Mouse (Mus musculus): Measurements from ENCODE around the gene Rpusd3. TPM values are rescaled to one million over a fixed set of nuclear protein-coding genes. Genes with fewer than 3 reads are reported as not detected.

The Rpusd3 gene
- 1 to 10 TPM; 6.3 to 8.5 TPM for total RNA-seq (2021)
- long read RNA-seq, experiment 1, partial matches to known transcripts = 0 of 3 reads
- long read RNA-seq, experiment 1, other reads (novel, unspliced or antisense) = 1 of 3 reads
- long read RNA-seq, experiment 2, transcript Rpusd3-202 (9 exons, 1,269 nt) = major isoform, 11 of 12 reads
- long read RNA-seq, experiment 2, partial matches to known transcripts = 0 of 12 reads
- long read RNA-seq, experiment 2, other reads (novel, unspliced or antisense) = 1 of 12 reads

DNA sequence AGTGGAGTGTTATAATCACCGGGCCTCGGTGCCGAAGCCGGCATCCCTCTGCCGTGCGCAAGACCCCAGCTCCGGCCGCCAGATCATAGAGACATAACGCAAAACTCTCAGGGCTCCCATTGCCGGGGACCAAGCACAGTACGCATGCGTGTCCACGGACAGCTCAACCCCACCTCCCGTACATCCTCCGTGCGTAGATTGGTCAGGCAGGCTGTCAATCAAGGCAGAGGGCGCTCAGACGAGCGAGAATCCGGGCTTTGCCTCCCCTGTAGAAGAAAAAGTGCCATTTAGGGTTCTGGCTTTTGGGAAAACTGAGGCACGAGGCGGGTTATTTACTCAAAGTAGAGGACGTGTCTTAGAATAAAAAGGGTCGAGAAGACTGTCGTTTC is at the start of gene Rpusd3:
Rpusd3 (minus strand) TSS at position 142 of the 389 bp plus-strand sequence.
- DNase-seq (ENCODE audit: low spot score in 2 of 2) = peak; percentile 99

DNA sequence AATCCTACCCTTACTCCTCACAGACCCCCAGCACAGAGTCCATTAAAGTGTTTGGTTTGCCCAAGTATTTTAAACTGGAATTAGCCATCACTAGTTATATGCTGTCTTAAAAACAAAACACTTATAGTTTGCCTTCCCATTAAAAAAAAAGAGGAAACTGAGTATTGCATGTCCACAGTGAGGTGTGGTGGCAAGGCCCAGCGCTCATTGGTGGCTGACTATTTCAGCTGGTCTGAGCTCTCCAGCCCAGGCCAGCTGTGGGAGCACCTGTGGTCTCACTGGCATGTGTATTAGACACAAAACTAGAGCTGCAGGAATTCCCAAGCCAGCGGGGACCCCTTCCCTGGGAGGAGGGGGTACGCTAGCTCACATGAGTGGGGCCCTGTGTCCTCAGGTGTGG is 49.4 kb upstream of the Rpusd3 start:
- DNase-seq (ENCODE audit: low spot score in 2 of 2) = no peak

DNA sequence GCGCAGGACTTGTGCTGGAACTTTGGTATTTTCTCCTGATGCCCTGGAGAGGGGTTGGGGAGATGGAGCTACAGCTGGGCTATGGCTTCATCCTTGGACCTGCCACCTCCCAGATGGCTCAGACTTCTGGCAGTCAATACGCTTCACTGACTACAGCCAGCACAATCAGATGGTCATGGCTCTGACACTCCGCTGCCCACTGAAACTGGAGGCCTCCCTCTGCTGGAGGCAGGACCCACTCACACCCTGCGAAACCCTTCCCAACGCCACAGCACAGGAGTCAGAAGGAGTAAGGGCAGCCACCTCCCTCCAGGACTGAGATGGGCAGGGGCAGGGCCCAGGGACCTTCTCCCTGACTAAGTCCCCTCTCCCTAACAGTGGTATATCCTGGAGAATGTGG is 46.5 kb upstream of the Rpusd3 start:
- DNase-seq (ENCODE audit: low spot score in 2 of 2) = no peak

DNA sequence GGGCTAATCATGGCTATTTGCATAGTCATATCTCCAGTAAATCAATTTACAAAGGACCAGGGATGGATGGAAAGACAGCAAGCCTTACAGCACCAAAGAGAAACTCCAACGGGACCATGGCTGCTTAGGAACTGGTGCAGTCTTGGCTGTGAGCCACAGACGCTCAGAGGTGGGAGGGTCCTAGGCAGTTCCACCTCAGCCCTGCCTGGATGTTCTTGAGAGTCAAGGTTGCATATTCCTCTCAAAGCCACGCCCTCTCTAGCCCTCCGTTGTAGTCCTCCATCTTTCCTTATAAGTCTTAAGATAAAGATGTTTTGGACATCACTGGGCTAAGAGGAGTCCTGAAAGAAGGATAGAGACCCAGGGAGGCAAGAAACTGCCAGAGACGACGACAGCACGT is 44.9 kb upstream of the Rpusd3 start:
- no peak for DNase-seq (ENCODE audit: low spot score in 2 of 2)

DNA sequence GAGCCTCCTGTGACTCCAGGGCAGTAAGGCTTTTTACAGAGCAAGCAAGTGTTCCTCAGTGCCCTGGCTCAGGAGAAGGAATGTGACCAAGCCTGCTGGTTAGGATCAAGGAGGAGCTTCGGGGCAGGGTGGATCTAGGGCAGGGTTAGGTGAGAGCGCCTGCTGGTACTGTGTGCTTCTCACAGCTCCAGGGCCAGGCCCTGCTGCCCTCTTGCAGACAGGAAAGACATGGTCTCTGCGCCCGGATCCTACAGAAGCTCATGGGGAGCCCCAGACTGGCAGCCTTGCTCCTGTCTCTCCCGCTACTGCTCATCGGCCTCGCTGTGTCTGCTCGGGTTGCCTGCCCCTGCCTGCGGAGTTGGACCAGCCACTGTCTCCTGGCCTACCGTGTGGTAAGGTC is 39.5 kb upstream of the Rpusd3 start:
- no peak for DNase-seq (ENCODE audit: low spot score in 2 of 2)

DNA sequence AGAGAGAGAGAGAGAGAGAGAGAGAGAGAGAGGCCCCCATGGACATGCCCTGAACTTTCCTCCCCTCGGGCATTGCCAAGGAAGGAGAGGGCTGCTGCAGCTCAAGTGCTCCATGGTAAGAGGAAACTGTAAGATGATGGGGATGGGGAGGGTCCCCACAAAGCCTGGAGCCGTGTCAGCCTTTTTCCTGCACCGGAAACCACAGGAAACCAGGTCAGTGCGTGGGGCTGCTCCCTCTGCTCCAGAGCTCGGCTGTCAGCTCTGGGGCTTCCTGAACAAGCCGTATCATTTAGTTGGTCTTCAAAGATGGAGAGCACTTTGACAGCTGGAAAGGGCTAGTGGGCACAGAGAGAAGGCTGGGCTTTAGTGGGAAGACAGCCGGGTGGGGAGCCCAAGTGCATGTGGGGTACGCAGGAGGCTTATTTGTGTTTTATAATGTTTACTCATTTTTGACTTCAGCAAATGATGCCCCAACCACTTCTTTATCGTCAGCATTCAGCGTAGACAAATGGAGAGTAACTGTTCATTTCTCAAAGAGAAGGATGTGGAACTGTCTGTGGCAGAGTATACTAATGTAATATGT is 38.9 kb upstream of the Rpusd3 start, which contains the start of gene Il17re:
Il17re (plus strand) TSS at position 533 of the 583 bp plus-strand sequence.
- no peak for DNase-seq (ENCODE audit: low spot score in 2 of 2)

DNA sequence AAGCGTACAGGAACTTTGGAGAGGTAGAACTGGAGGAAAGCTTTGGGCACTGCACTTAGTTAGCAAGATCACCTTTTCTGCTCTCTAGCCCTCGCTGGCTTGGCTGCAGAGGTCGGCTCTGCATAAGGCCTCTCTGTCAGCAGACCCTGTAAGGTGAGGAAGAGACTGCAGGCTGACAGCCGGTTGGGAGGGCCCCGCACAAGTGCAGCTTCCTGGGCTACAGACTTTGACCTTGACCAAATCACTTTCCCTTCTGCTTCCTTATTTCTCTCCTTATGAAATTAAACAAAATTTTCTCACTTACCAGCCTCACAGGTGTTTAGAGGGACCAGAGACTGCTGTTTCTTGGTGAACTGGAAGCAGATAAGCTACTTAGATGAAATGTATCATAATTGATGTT is 35.9 kb upstream of the Rpusd3 start:
- DNase-seq (ENCODE audit: low spot score in 2 of 2) = no peak

DNA sequence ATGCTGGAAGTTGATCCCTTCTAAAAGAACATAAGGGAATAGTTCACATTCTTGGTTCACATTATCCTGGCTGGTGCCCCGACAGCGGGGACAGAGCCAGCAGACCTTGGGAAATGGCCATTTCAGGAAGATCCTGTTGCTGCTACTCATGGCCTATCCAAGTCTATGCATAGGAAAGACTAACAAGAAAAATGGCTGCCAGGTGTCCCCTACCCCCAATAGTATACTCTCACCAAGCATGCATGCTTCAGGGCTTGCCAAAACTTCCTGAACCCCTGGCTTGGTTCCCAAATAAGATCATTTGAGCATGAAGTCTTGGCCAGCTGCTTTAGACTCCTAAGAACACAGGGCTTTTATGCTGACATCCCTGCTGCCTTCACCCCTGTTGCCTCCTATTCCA is 32.7 kb upstream of the Rpusd3 start:
- no peak for DNase-seq (ENCODE audit: low spot score in 2 of 2)

DNA sequence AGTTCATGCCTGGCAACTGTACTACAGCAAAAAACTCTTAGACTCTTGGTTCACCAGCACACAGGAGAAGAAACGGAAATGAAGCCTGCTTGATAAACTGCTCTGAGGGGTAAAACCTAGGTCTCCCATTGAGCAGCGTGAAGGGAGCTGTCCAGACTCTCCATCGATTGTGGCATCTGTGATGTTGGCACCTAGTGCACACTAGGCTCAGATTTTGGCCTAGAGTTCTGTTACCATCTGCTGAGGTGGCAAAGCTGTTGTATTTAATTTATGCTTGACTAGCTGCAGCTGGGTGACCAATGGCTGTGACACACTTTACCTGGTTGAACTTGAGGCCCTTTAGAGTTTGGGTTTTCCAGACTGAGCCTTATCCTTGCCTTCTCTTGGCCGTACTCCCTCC is 28.5 kb upstream of the Rpusd3 start:
- no peak for DNase-seq (ENCODE audit: low spot score in 2 of 2)

DNA sequence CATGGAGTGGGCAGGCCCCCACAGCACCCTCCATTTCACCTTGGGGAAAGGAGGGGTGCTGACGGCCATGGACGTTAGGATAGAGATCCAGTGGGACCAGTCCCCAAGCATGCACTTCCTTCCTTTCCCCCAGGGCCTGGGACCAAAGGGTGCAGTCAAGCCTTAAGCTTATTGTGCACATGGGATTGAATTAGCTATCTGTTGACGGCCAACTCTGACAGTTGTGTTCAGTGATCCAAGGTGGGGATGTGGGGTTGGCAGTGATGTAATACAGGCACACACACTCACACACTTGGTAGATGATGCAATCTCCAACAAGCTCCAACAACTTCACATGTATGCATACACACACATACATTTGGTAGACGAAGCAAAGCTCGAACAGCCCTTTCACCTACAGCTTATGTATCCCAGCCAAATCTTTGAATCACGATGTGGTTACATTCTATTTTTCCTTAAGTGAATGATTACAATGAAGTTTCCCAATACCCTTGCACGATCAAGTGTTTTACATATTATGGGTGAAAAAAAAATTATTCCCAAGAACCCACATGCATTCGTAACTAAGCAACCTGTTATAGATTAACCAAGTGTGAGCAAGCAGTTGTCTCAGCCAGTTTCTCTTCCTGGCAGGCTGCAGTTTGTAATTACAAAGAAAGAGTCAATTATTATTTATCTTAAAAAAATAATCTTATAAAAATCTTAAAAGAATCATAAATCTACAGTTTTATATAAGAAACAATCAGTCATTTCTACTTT is 25.2 kb upstream of the Rpusd3 start:
- DNase-seq (ENCODE audit: low spot score in 2 of 2) = no peak

DNA sequence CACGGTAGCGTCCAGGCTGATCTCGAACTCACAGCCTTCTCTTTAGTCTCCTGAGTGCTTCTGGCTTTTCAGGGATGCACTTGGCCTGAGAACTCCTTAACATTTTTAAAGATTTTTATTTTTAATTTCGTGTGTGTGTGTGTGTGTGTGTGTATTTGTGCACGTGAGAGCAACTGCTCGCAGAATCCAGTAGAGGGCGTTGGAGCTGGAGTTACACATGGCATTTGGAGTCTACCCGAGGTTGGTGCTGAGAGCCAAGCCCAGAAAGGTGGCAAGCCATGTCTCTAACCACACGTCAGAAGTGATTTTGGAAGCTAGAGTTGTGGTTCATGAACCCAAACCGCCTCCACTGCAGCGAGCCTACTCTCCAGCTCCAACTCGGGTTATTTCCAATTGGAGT is 24.0 kb upstream of the Rpusd3 start:
- no peak for DNase-seq (ENCODE audit: low spot score in 2 of 2)

DNA sequence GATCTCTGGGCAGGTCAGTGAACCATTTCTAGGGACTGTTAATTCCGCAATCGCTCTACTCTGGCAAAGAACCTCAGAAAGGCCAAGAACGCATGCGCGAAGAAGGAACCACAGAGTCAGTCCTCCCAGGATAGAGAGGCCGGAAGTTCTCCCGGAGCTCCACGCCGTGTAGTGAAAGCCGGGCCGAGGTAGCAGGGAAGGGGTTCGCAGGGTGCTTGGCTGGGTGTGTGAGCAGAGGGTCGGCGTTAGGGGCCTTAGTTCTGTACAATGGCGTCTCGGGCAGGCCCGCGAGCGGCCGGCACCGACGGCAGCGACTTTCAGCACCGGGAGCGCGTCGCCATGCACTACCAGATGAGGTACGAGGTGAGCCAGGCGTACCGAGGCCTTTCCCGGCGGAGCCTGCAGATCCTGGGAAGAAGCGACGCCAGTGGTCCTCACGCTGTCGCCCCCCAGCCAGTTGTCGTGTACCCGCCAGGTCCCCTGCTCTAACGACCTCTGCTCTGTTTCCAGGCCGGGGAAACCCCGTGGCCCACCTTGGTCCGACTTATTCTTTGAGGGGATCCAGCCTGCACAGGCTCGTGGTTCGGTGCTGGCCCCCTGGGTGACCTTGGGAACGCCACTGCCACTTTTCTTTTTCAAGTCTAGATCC is 23.4 kb upstream of the Rpusd3 start, which contains the start of gene Jagn1:
Jagn1 (plus strand) TSS at position 128 of the 649 bp plus-strand sequence.
- peak; percentile 88 to 89 for DNase-seq (ENCODE audit: low spot score in 2 of 2)

DNA sequence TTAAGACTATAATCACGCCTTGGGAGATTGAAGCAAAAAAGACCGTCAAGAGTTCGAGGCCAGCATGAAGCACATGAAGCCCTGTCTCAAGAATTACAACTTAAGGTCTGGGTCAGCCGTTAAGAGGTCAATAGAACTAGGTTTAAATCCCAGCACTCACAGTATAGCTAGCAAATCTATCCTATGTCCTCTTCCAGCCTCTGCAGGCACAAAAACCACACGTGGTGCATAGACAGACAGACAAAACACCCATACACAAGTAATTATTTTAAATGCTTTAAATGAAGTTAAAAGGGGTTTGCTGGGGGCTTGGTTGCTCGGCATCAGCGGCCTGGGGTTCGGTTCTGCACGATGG is 22.9 kb upstream of the Rpusd3 start:
- DNase-seq (ENCODE audit: low spot score in 2 of 2) = no peak

DNA sequence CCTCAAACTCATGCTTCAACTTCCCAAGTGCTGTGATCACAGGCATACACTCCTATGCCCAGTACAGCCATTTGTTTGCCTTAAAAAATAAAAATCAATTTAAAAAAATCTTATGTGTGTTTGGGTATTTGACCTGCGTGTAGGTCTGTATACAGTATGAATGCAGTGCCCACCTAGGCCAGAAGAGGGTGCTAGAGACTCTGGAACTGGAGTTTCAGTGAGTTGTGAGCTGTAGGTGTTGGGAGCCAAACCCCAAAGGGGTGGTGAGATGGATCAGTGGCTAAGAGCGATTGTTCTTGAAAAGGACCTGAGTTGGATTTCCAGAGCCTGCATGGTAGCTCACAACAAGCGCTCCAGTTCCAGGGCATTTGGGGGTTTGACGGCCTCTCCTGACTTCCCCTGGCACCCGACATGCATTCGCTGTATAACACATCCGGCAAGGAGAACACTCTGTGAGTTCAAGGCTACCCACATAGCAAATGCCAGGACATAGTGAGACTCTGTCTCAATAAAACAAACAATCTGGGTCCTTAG is 22.1 kb upstream of the Rpusd3 start:
- peak; percentile 63 to 64 for DNase-seq (ENCODE audit: low spot score in 2 of 2)

DNA sequence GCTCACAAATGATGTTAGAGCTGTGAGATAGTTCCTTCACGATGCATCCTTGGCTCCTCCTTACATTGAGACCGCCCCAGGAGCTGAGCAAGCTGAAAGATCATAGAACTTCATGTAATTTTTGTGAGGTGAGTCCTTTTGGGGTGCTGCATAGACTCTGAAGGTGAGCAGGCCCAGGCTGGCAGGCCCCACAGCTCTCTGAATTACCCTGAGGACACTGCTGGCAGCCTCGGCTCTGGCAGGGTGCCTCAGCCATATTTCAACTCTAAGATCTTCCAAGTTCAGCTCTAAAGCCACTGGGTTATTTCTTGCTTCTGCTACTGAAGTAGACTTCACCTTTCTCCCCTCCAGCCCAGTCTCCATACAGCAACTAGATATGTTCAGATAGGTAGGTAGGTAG is 21.5 kb upstream of the Rpusd3 start:
- DNase-seq (ENCODE audit: low spot score in 2 of 2) = no peak

DNA sequence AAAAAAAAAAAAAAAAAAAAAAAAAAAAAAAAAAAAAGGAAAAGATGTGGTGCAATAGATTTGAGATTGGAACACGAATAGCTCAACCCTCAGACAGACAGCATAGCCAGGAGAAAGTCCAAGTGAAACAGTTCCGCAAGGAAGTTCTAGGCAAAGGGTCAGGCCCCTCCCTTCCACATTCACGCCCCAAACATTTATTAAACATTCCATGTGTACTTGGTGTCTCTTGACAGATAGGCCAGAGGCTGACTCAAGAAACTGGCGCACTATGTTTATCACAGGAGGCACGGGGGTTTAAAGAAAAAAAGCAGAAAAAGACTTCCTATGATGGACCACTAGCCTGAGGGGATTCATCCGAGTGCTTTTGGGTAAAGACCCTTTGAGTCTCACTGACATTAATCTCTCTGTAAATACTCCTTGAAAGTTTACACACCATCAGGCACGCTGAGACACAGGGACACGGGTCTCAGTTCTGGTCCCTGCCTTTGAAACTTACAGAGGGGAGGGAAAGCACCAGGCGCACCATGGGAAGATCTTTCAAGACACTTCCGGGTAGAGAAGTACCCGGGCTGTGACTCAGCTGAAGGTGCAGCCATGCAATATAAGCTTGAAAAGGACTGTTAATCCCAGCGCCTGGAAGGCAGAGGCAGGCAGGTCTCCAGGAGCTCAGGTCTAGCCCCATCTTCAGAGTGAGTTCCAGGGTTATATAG is 19.7 kb upstream of the Rpusd3 start:
- DNase-seq (ENCODE audit: low spot score in 2 of 2) = no peak

DNA sequence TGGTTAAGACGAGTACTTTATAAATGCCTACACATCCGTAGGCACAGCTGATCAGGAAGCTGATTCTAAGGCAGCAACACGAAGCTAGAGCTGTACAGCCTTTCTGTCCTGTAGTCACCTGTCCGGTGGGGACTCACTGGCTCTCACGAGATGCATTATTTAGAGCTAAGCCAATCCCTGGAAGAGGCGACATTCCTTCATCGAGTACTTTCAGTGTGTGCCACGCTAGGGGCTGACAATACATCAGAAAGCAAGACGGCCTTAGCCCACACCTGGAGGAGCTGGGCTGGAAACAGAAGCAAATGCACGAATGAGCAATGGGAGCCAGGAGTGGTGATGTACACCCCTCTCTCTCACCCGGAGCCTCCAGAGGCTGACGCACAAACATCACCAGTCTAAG is 18.0 kb upstream of the Rpusd3 start:
- DNase-seq (ENCODE audit: low spot score in 2 of 2) = no peak

DNA sequence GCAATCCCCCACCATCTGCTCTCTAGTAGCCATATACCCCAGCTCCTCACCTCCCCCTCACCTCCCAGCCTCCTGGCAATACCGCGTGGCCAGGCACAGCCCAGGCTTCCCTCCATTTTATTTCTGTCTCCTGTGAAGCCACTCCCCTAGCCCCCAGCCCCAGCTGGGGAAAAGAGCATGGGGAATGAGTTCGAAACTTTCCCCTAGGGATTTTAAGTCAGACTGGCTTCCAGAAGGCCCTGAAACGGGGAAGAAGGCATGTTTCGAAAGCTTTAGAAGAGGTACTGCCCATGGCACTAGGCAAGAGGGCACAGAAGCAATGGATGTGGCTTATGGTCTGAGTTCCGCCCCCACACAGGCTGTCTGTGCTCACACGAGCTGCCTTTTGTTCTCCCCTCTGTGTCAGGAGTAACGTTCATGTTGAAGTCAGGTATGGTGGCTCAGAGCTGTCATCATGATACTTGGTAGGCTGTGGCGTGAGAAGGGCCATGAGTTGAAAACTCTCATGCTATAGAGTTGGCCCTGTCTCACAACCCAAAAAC is 16.6 kb upstream of the Rpusd3 start, which contains the start of gene Cidec:
Cidec (minus strand) TSS at position 97 of the 542 bp plus-strand sequence.
- no peak for DNase-seq (ENCODE audit: low spot score in 2 of 2)

DNA sequence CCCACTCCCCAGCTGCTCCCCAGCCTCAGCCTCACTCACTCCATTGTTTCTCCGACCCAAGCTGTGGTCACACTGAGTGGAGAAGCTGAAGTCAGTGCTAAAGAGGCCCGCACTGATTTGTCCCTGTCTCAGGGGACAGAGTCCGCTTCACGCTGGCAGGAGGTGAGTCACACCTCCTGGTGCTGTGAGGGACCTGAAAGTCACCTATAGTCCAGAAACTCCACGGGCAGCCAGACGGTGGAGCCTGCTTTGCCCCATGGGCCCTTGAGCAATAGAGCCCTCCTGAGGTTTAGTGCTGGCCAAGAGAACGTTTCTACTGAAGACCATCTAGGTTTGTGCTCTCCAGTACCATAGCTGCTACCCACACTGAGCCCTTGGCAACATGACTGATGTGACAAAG is 15.6 kb upstream of the Rpusd3 start:
- no peak for DNase-seq (ENCODE audit: low spot score in 2 of 2)

DNA sequence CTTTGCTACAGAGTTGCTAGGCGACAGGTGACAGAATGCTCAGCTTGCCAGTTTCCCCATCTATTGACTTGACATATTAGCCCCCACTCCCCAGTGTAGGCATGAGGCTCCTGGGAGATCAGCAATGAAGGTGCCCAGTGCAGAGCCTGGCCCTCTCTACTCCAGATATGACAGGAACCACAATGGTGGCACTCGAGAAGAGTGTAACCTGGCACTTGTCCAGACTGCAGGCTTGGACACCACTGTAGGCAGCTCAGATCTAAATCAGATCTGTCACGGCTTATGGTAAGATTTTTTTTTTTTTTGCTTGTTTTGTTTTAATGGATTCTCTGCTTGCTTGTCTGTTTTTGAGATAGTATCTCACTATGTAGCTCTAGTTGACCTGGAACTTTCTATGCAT is 14.5 kb upstream of the Rpusd3 start:
- no peak for DNase-seq (ENCODE audit: low spot score in 2 of 2)

DNA sequence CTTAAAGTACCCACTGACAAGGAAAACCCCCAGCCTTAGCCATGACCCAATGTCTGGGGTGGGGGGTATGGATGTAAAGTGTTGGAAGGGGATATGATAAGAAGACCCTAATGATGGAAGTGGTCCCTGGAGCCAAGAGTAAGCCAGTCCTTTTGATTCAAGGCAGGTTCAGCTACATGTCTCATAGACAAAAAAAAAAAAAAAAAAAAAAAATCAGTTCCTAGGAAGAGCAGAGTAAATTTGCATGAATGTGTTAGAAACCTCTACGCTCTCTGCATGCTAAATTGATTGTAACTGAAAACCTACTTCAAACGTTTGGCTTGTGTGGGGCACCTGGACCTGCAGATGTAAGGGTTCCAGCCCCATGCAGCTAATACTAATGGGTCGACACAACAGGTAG is 12.7 kb upstream of the Rpusd3 start:
- no peak for DNase-seq (ENCODE audit: low spot score in 2 of 2)

Measured in adrenal gland, adult 18-20 months (tissue).